Mouse (Mus musculus): ENCODE data around the gene Slc9a1. TPM values are rescaled to one million over a fixed set of nuclear protein-coding genes. Genes with fewer than 3 reads are reported as not detected.

Gene Slc9a1
- polyA plus RNA-seq, 1 experiment from 2014 or later: 8.0 TPM

- H3K9ac ChIP-seq (ENCODE audit: low read length): no peak overlapping the region
- peaks cover 2% of the 10 kb centered on the region for H3K36me3 ChIP-seq (ENCODE audit: control insufficient read depth, insufficient read depth, low read length)
- ATAC-seq (ENCODE audit: insufficient number of reproducible peaks, low FRiP score, low TSS enrichment, low read depth) (no peak), DNase-seq (ENCODE audit: low spot score) (no peak)
- WGBS: 91% methylated on average over 16 of the region's 16 CpGs
- no peaks in the 10 kb centered on the region for H3K27me3 ChIP-seq (ENCODE audit: control insufficient read depth, insufficient read depth, low read length)
- no peak overlapping the region for H3K4me2 ChIP-seq (ENCODE audit: low read depth, severe bottlenecking)
- H3K4me1 ChIP-seq (ENCODE audit: control insufficient read depth, insufficient read depth, low read length): no peaks in the 10 kb centered on the region
- H3K4me3 ChIP-seq (ENCODE audit: low read depth, low read length): no peak overlapping the region
- no peak overlapping the region for H3K27ac ChIP-seq (replicated peaks; ENCODE audit: low read depth, low read length)
- no peaks in the 10 kb centered on the region for H3K9me3 ChIP-seq (ENCODE audit: control insufficient read depth, low read length)
Measured at GRCm38 (mm10) chr4:133412575-133413540, 43.4 kb downstream of the Slc9a1 start.

- no peaks in the 10 kb centered on the region for H3K4me1 ChIP-seq (ENCODE audit: control insufficient read depth, insufficient read depth, low read length)
- peaks cover 2% of the 10 kb centered on the region for H3K36me3 ChIP-seq (ENCODE audit: control insufficient read depth, insufficient read depth, low read length)
- 96% methylated on average over 7 of the region's 7 CpGs for WGBS
Measured at GRCm38 (mm10) chr4:133413617-133414016, 44.1 kb downstream of the Slc9a1 start.

GRCm38 (mm10) chr4:133414920-133415319 is 45.4 kb downstream of the Slc9a1 start:
- Histone ChIP-seq H3K4me3 (ENCODE audit: low read depth, low read length) (no peak overlapping the region), H3K9me3 (ENCODE audit: control insufficient read depth, low read length) (no peaks in the 10 kb centered on the region), H3K9ac (ENCODE audit: low read length) (no peak overlapping the region), H3K27me3 (ENCODE audit: control insufficient read depth, insufficient read depth, low read length) (no peaks in the 10 kb centered on the region), H3K36me3 (ENCODE audit: control insufficient read depth, insufficient read depth, low read length) (peaks cover 4% of the 10 kb centered on the region), H3K27ac (replicated peaks; ENCODE audit: low read depth, low read length) (no peak overlapping the region), H3K4me2 (ENCODE audit: low read depth, severe bottlenecking) (no peak overlapping the region), H3K4me1 (ENCODE audit: control insufficient read depth, insufficient read depth, low read length) (no peaks in the 10 kb centered on the region)
- ATAC-seq (ENCODE audit: insufficient number of reproducible peaks, low FRiP score, low TSS enrichment, low read depth): no peak
- no peak for DNase-seq (ENCODE audit: low spot score)
- WGBS: 65% methylated on average over 4 of the region's 4 CpGs

More at GRCm38 (mm10) chr4:133413617-133414016, 44.1 kb downstream of the Slc9a1 start:
- Histone ChIP-seq H3K27ac (replicated peaks; ENCODE audit: low read depth, low read length) (no peak overlapping the region), H3K4me3 (ENCODE audit: low read depth, low read length) (no peak overlapping the region), H3K9ac (ENCODE audit: low read length) (no peak overlapping the region), H3K4me2 (ENCODE audit: low read depth, severe bottlenecking) (no peak overlapping the region), H3K9me3 (ENCODE audit: control insufficient read depth, low read length) (no peaks in the 10 kb centered on the region), H3K27me3 (ENCODE audit: control insufficient read depth, insufficient read depth, low read length) (no peaks in the 10 kb centered on the region)
- no peak for DNase-seq (ENCODE audit: low spot score)
- no peak for ATAC-seq (ENCODE audit: insufficient number of reproducible peaks, low FRiP score, low TSS enrichment, low read depth)

GRCm38 (mm10) chr4:133419312-133420004 is 50.0 kb downstream of the Slc9a1 start:
- no peaks in the 10 kb centered on the region for H3K9me3 ChIP-seq (ENCODE audit: control insufficient read depth, low read length)
- WGBS: 66% methylated on average over 14 of the region's 14 CpGs
- DNase-seq (ENCODE audit: low spot score) (peak; percentile 80), ATAC-seq (ENCODE audit: insufficient number of reproducible peaks, low FRiP score, low TSS enrichment, low read depth) (no peak)
- no peak overlapping the region for H3K9ac ChIP-seq (ENCODE audit: low read length)
- no peaks in the 10 kb centered on the region for H3K27me3 ChIP-seq (ENCODE audit: control insufficient read depth, insufficient read depth, low read length)
- no peak overlapping the region for H3K27ac ChIP-seq (replicated peaks; ENCODE audit: low read depth, low read length)
- peaks cover 6% of the 10 kb centered on the region for H3K36me3 ChIP-seq (ENCODE audit: control insufficient read depth, insufficient read depth, low read length)
- H3K4me3 ChIP-seq (ENCODE audit: low read depth, low read length): no peak overlapping the region
- no peak overlapping the region for H3K4me2 ChIP-seq (ENCODE audit: low read depth, severe bottlenecking)
- no peaks in the 10 kb centered on the region for H3K4me1 ChIP-seq (ENCODE audit: control insufficient read depth, insufficient read depth, low read length)

- Histone ChIP-seq H3K4me2 (ENCODE audit: low read depth, severe bottlenecking) (no peak overlapping the region), H3K27me3 (ENCODE audit: control insufficient read depth, insufficient read depth, low read length) (no peaks in the 10 kb centered on the region), H3K27ac (replicated peaks; ENCODE audit: low read depth, low read length) (no peak overlapping the region), H3K4me3 (ENCODE audit: low read depth, low read length) (no peak overlapping the region), H3K4me1 (ENCODE audit: control insufficient read depth, insufficient read depth, low read length) (peaks cover under 1% of the 10 kb centered on the region; the same call in 1 of the 2 replicates), H3K9ac (ENCODE audit: low read length) (no peak overlapping the region), H3K36me3 (ENCODE audit: control insufficient read depth, insufficient read depth, low read length) (peaks cover 6% of the 10 kb centered on the region), H3K9me3 (ENCODE audit: control insufficient read depth, low read length) (no peaks in the 10 kb centered on the region)
- WGBS: 89% methylated on average over 11 of the region's 12 CpGs
- no peak for DNase-seq (ENCODE audit: low spot score)
- ATAC-seq (ENCODE audit: insufficient number of reproducible peaks, low FRiP score, low TSS enrichment, low read depth): no peak
Measured at GRCm38 (mm10) chr4:133421989-133422388, 52.5 kb downstream of the Slc9a1 start.

- H3K4me3 ChIP-seq (ENCODE audit: low read depth, low read length): no peak overlapping the region
- ATAC-seq (ENCODE audit: insufficient number of reproducible peaks, low FRiP score, low TSS enrichment, low read depth) (no peak), DNase-seq (ENCODE audit: low spot score) (no peak)
- no peak overlapping the region for H3K4me2 ChIP-seq (ENCODE audit: low read depth, severe bottlenecking)
- H3K36me3 ChIP-seq (ENCODE audit: control insufficient read depth, insufficient read depth, low read length): peaks cover 6% of the 10 kb centered on the region
- H3K27ac ChIP-seq (replicated peaks; ENCODE audit: low read depth, low read length): no peak overlapping the region
- peaks cover 6% of the 10 kb centered on the region; the same call in 1 of the 2 replicates for H3K4me1 ChIP-seq (ENCODE audit: control insufficient read depth, insufficient read depth, low read length)
- no peak overlapping the region for H3K9ac ChIP-seq (ENCODE audit: low read length)
- H3K27me3 ChIP-seq (ENCODE audit: control insufficient read depth, insufficient read depth, low read length): no peaks in the 10 kb centered on the region
- H3K9me3 ChIP-seq (ENCODE audit: control insufficient read depth, low read length): no peaks in the 10 kb centered on the region
- WGBS: 77% methylated on average over 15 of the region's 15 CpGs
Measured at GRCm38 (mm10) chr4:133422601-133423000, 53.1 kb downstream of the Slc9a1 start.

GRCm38 (mm10) chr4:133423108-133423507 is 53.6 kb downstream of the Slc9a1 start:
- Histone ChIP-seq H3K27ac (replicated peaks; ENCODE audit: low read depth, low read length) (no peak overlapping the region), H3K4me3 (ENCODE audit: low read depth, low read length) (no peak overlapping the region), H3K9me3 (ENCODE audit: control insufficient read depth, low read length) (no peaks in the 10 kb centered on the region), H3K4me1 (ENCODE audit: control insufficient read depth, insufficient read depth, low read length) (peaks cover 6% of the 10 kb centered on the region; the same call in 1 of the 2 replicates), H3K4me2 (ENCODE audit: low read depth, severe bottlenecking) (no peak overlapping the region), H3K27me3 (ENCODE audit: control insufficient read depth, insufficient read depth, low read length) (no peaks in the 10 kb centered on the region), H3K36me3 (ENCODE audit: control insufficient read depth, insufficient read depth, low read length) (peaks cover 6% of the 10 kb centered on the region), H3K9ac (ENCODE audit: low read length) (no peak overlapping the region)
- no peak for ATAC-seq (ENCODE audit: insufficient number of reproducible peaks, low FRiP score, low TSS enrichment, low read depth)
- WGBS: 51% methylated on average over 6 of the region's 6 CpGs
- peak; percentile 76 for DNase-seq (ENCODE audit: low spot score)

GRCm38 (mm10) chr4:133423691-133424090 is 54.2 kb downstream of the Slc9a1 start:
- DNase-seq (ENCODE audit: low spot score) (no peak), ATAC-seq (ENCODE audit: insufficient number of reproducible peaks, low FRiP score, low TSS enrichment, low read depth) (no peak)
- Histone ChIP-seq H3K4me2 (ENCODE audit: low read depth, severe bottlenecking) (no peak overlapping the region), H3K27me3 (ENCODE audit: control insufficient read depth, insufficient read depth, low read length) (no peaks in the 10 kb centered on the region), H3K36me3 (ENCODE audit: control insufficient read depth, insufficient read depth, low read length) (peaks cover 6% of the 10 kb centered on the region), H3K4me3 (ENCODE audit: low read depth, low read length) (no peak overlapping the region), H3K9me3 (ENCODE audit: control insufficient read depth, low read length) (no peaks in the 10 kb centered on the region), H3K27ac (replicated peaks; ENCODE audit: low read depth, low read length) (no peak overlapping the region), H3K9ac (ENCODE audit: low read length) (no peak overlapping the region), H3K4me1 (ENCODE audit: control insufficient read depth, insufficient read depth, low read length) (peaks cover 6% of the 10 kb centered on the region; the same call in 1 of the 2 replicates)
- WGBS: 88% methylated on average over 6 of the region's 6 CpGs

Data from limb, embryonic 11.5 days (tissue).